Mouse (Mus musculus): Measurements from ENCODE around the gene Unc5c.

- no peak for TF ChIP-seq CTCF (IDR thresholded peaks at IDR 0.05; ENCODE audit: low read depth)
- no peak for TF ChIP-seq EP300 (IDR thresholded peaks at IDR 0.05; ENCODE audit: low read depth)
Observed at GRCm38 (mm10) chr3:141779186-141779585, 314.2 kb downstream of the Unc5c start.
